Mouse (Mus musculus) erythroblast, embryonic 14.5 days (primary cell): ENCODE results near the gene Nudt6. TPM values are rescaled to one million over a fixed set of nuclear protein-coding genes. Genes with fewer than 3 reads are reported as not detected.

Experiments
- H3K27me3 ChIP-seq: 2 replicates; pipeline ENCODE4 v1.6.1; 2012; ENCODE audit warnings: inconsistent platforms; ENCODE audit not compliant: control insufficient read depth
- H3K36me3 ChIP-seq: 2 replicates; pipeline ENCODE4 v1.6.1; 2012; ENCODE audit warnings: mild to moderate bottlenecking, inconsistent platforms; ENCODE audit not compliant: control insufficient read depth
- H3K4me1 ChIP-seq: 2 replicates; pipeline ENCODE4 v1.6.1; 2012; ENCODE audit warnings: inconsistent platforms; ENCODE audit not compliant: control insufficient read depth
- H3K4me3 ChIP-seq: replicated peaks from 2 replicates; pipeline ENCODE3; 2012; ENCODE audit warnings: moderate library complexity, mild to moderate bottlenecking, inconsistent platforms
- H3K9me3 ChIP-seq: 2 replicates; pipeline ENCODE4 v1.6.1; 2012; ENCODE audit warnings: low read length, inconsistent platforms, mixed read lengths; ENCODE audit not compliant: control insufficient read depth
- GATA1 ChIP-seq: IDR thresholded peaks from 2 replicates; pipeline ENCODE4 v1.6.1; 2012; ENCODE audit warnings: low read length, inconsistent platforms, mixed read lengths
- TAL1 ChIP-seq: IDR thresholded peaks from 3 replicates; pipeline ENCODE4 v1.6.1; 2012; ENCODE audit warnings: low read length, inconsistent platforms, mixed read lengths
- polyA plus RNA-seq: library from polyadenylated mRNA; stranded (reverse); fragments of >175 nt; gene quantifications from 2 replicates; pipeline ENCODE4 v1.2.3, GENCODE M21; 2012

Nudt6 gene
- polyA plus RNA-seq, 1 experiment, result 0.13 TPM

GRCm38 (mm10) chr3:37419458-37419991, 486 bp downstream of the Nudt6 start, which contains the start of gene Spata5:
Spata5 (plus strand) TSS chr3:37419896.
- Histone ChIP-seq H3K27me3 (no peaks in the 10 kb centered on the region), H3K9me3 (no peaks in the 10 kb centered on the region), H3K36me3 (peaks cover 5% of the 10 kb centered on the region), H3K4me1 (peaks cover 28% of the 10 kb centered on the region), H3K4me3 (peak within 1 kb of the TSS; percentile 78)
- TF ChIP-seq TAL1, result no peak

- TF ChIP-seq GATA1 (no peak), TAL1 (no peak)
- Histone ChIP-seq H3K27me3 (no peaks in the 10 kb centered on the region), H3K36me3 (peaks cover 4% of the 10 kb centered on the region), H3K4me3 (peak overlapping the region; percentile 78), H3K9me3 (no peaks in the 10 kb centered on the region), H3K4me1 (peaks cover 28% of the 10 kb centered on the region)
Observed at GRCm38 (mm10) chr3:37418961-37419457, 1.0 kb downstream of the Nudt6 start.

DNA sequence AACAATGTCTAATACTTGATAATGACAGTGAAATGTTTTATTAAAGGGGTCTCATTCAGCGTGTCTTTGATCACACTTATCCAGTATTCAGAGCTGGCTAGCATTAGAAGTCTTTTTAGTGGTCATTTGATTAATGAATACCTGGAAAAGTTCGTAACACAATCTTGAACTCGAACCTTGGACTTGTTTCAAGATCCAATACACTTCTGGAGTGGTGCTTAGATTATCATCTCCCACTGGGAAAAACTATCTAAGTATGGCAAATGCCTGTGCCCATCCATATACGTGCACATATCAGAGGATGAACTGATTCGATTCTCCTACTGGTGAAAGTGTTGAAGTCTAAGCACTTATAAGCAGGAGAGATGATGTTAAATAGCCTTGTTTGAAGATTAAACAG, 1.7 kb downstream of the Nudt6 start:
- peaks cover 2% of the 10 kb centered on the region for H3K36me3 ChIP-seq
- no peaks in the 10 kb centered on the region for H3K9me3 ChIP-seq
- H3K4me1 ChIP-seq, result peaks cover 28% of the 10 kb centered on the region
- peak overlapping the region; percentile 78 for H3K4me3 ChIP-seq
- TF ChIP-seq GATA1, result no peak
- no peak for TF ChIP-seq TAL1
- no peaks in the 10 kb centered on the region for H3K27me3 ChIP-seq

- Histone ChIP-seq H3K4me1 (peaks cover 11% of the 10 kb centered on the region), H3K4me3 (no peak overlapping the region), H3K36me3 (no peaks in the 10 kb centered on the region), H3K27me3 (no peaks in the 10 kb centered on the region), H3K9me3 (no peaks in the 10 kb centered on the region)
- TF ChIP-seq TAL1 (no peak), GATA1 (no peak)
Observed at GRCm38 (mm10) chr3:37414413-37414960, 5.5 kb downstream of the Nudt6 start.

DNA sequence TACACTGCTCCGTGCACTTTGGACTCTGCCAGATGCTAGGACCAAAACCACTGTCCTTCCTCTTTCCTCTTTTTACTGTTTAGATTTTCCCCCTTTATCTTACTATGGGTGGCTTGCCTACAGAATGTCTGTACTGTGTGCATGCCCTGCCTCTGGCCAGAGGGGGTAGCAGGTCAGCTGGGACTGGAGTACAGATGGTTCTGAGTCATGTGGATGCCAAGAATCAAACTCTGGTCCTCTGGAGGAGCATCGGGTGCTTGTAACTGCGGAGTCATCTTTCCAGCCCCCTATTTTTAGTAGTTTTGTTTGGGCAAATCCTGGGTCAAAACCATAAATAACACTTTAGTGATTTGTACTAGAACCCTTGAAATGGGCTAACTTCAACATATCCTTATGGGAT, 6.6 kb downstream of the Nudt6 start:
- Histone ChIP-seq H3K4me3 (no peak overlapping the region), H3K4me1 (peaks cover 3% of the 10 kb centered on the region), H3K9me3 (no peaks in the 10 kb centered on the region), H3K36me3 (no peaks in the 10 kb centered on the region), H3K27me3 (no peaks in the 10 kb centered on the region)
- TF ChIP-seq GATA1, result no peak
- no peak for TF ChIP-seq TAL1

- no peaks in the 10 kb centered on the region for H3K9me3 ChIP-seq
- no peak overlapping the region for H3K4me3 ChIP-seq
- 0 out of 2 replicates have a peak, but pooled peaks cover 2% of the 10 kb centered on the region for H3K36me3 ChIP-seq
- H3K4me1 ChIP-seq, result no peaks in the 10 kb centered on the region
- H3K27me3 ChIP-seq, result no peaks in the 10 kb centered on the region
- no peak for TF ChIP-seq TAL1
- no peak for TF ChIP-seq GATA1
Observed at GRCm38 (mm10) chr3:37407598-37407997, 12.4 kb downstream of the Nudt6 start.

DNA sequence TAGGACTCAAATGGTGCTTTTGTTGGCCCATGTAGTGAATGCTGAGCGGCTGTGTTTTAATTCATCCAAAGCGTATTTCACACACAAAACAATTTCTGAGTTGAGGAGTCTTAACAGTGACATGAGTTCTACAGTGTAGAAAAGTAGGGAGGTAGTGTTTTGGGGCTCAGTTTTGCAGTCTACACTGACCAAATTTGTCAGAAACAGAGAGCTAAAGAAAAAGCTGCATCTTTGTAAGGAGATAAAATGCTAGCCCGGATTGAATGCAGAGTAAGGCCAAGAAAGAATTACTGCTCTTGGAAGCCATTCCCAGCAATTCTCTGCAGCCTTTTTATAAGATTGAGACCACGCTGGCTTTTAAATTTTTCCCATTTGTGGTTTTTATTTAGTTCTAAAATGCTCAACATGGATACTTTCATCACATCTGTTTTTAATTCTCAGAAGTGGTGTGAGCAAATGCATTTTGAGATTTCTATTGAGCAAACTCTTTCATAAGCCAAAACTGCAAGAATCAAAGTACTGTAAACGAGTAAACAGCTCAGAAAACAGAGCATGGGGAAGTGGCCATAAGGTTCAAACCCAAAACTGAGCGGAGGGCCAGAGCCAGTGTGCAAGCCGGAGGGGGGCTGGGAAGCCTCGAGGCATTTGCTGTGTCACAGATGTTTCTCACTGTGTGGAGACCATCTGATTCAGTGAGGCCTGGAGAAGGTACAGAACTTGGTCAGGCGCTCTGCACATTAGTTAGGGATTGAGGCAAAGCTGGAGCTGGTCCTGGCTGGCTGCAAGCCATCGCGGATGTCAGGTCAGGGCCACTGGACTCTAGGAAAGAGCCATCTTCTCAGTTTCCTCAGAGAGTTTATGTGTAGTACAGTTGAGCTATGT, 18.0 kb downstream of the Nudt6 start:
- H3K36me3 ChIP-seq, result 0 out of 2 replicates have a peak, but pooled peaks cover 2% of the 10 kb centered on the region
- no peak for TF ChIP-seq TAL1
- TF ChIP-seq GATA1, result no peak
- no peaks in the 10 kb centered on the region for H3K9me3 ChIP-seq
- no peaks in the 10 kb centered on the region for H3K4me1 ChIP-seq
- no peak overlapping the region for H3K4me3 ChIP-seq
- H3K27me3 ChIP-seq, result no peaks in the 10 kb centered on the region

DNA sequence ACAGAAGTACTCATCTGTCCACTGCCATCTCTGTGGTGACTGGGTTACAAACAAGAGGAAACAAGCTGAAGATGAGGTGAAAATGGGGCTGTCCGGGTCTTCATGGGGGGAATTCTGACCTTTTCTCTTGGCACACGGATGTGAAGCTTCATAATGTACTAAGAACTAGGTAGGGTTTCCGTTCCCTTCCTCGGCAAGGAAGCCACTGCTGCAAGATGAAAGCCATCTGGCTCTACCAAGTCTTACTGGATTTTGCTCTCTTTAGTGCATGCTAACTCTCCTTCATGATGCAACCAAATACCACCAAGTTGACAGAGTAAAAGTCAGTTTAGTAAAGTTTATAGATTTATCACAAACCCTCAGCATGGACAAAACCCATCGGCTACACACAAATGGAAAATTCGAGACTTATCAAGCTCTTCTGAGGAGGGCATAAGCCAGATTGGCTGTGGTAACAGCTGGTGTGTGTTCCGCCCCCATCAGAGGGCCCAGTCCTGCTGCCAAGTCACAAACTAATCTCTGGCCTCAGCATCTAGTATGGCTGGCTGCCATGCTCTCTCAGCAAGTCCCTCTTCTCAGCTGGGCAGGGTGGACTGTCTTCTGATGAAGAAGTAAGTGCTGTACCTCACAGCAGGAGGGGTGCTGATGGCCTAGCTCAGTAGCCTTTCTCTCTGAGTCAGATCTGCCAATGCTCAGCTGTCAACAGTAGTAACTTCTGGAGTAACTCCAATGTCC, 21.2 kb downstream of the Nudt6 start:
- Histone ChIP-seq H3K4me1 (no peaks in the 10 kb centered on the region), H3K4me3 (no peak overlapping the region)

DNA sequence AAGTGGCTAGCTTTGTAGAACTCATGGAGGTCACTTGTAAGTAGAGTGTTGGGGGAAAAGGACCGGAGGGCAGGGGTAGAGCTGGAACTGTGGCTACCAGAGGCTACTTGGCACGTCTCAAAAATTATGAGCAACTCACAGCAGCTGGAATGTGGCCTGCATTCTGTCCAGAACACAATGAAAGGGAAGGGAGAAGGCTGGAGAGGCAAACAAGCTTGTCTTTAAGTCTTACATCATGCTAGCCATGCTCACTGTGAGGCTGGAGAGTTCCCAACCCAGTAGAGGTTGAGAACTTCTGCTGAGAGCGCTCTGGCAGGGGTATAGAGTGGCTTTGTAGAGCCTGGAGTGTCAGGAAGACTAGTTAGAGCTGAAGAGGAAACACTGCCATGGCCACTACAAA, 22.4 kb downstream of the Nudt6 start:
- no peaks in the 10 kb centered on the region for H3K4me1 ChIP-seq
- H3K4me3 ChIP-seq, result no peak overlapping the region
- H3K36me3 ChIP-seq, result no peaks in the 10 kb centered on the region
- no peaks in the 10 kb centered on the region for H3K27me3 ChIP-seq
- no peaks in the 10 kb centered on the region for H3K9me3 ChIP-seq
- TF ChIP-seq GATA1 (no peak), TAL1 (no peak)

More for the DNA sequence above, 21.2 kb downstream of the Nudt6 start:
- Histone ChIP-seq H3K9me3 (no peaks in the 10 kb centered on the region), H3K27me3 (no peaks in the 10 kb centered on the region), H3K36me3 (no peaks in the 10 kb centered on the region)
- TF ChIP-seq TAL1, result no peak
- no peak for TF ChIP-seq GATA1
